Mouse (Mus musculus): ENCODE data around the gene Farsb. TPM values are rescaled to one million over a fixed set of nuclear protein-coding genes. Genes with fewer than 3 reads are reported as not detected.

The Farsb gene
- polyA plus RNA-seq, 1 experiment from 2014 or later: 140 TPM

DNA sequence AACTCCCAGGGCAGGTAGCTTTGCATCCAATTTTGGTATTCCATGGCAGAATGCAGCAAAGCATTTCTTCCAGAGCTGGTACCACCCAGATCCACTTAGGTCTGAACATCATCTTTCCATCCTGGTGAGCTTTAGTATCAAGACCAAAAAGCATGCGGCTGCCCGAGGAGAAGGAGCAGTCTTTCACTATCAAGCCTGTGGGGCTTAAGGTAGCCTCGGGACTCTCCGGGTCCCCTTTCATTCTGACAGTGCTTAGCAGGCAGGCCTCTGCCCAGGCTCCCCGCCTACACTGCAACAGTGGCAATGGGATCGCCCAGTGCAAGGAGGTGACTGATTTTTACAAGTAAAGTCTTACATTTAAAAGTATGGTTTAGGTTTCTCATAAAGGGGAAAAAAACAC lies 36.2 kb downstream of the Farsb start:
- no peak for DNase-seq (ENCODE audit: low spot score)
- Histone ChIP-seq H3K4me3 (no peak overlapping the region), H3K27me3 (ENCODE audit: low read depth, poor library complexity, severe bottlenecking) (no peaks in the 10 kb centered on the region), H3K9me3 (replicated peaks) (no peaks in the 10 kb centered on the region), H3K27ac (replicated peaks) (no peak overlapping the region), H3K4me1 (no peaks in the 10 kb centered on the region), H3K36me3 (peaks cover 78% of the 10 kb centered on the region)
- WGBS: 88% methylated on average over 6 of the region's 6 CpGs

DNA sequence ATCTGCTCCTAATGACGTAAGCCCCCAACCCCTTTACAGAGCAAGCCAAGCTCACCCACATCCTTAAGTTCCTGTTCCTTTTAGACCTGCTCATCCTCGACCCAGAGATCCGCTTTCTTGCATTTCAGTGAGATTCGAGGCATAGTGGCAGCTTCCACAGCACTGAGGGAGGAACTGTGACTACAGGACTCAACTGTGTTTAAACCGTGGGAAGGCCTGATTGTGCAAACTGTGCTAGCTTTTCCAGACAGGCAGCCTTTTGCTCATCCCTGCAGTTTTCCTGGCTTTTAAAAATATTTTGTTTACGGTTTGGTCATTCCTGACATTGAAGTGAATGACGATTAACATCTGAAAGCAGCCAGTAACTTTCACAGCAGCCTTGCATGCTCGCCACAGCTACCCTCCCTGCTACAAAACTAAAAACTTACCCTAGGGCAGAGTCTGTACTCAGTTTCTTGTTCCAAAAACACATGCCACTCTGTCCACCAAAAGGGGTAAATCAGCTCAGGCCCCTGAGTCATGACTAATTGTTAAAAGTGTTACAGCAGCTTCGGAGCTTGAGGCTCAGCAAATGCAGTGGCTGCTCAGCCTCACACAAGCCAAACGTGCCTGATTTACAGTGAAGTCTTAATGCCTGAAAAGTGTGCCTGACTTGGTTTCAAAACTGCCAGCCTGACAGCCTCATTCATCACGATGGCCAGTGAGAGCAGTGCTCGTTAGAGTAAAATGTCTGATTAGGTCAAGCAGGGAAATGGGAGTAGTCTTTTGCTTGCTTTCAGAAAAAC lies 37.4 kb downstream of the Farsb start:
- Histone ChIP-seq H3K36me3 (peaks cover 70% of the 10 kb centered on the region), H3K4me3 (no peak overlapping the region), H3K9me3 (replicated peaks) (no peaks in the 10 kb centered on the region), H3K27me3 (ENCODE audit: low read depth, poor library complexity, severe bottlenecking) (no peaks in the 10 kb centered on the region), H3K4me1 (no peaks in the 10 kb centered on the region), H3K27ac (replicated peaks) (no peak overlapping the region)
- no peak for DNase-seq (ENCODE audit: low spot score)
- WGBS: 86% methylated on average over 12 of the region's 12 CpGs

DNA sequence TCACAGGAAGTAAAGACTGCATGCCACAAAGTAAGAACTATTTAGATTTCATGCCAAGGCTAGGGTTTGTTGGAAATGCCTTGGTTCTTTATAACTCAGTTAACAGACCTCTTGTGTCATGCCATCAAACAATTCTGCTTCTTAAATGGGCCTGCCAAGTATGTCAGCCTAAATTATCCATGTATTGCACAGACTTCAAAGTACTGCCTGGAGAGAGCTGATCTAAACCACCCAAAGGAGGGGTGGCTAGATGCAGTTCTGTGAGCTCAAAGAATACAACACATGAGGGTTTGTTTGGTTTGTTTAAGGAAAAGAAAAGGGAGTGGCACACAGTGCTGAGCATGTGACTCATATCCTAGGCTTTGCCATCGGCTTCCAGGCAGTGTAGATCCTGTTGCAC lies 40.6 kb downstream of the Farsb start:
- no peak for DNase-seq (ENCODE audit: low spot score)
- H3K36me3 ChIP-seq: peaks cover 79% of the 10 kb centered on the region

DNA sequence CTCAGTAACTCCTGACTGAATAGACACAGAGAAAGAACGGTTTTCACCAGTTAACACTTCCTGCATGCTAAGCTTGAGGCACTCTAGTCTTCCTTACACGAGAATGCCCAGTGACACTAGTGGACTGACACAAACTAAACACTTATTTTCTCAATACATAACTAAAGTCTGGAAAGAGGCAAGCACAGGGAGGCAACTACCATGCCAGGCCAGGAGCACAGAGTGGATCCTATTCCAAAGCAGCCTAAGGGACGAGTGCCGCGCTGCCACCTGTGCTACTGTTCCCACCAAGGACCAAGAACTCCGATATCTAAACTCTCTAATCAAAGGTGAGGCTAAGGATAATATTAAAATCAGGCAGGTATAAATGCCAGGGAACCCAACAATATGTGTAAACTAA lies 42.0 kb downstream of the Farsb start:
- Histone ChIP-seq H3K27ac (replicated peaks) (no peak overlapping the region), H3K4me3 (no peak overlapping the region), H3K9me3 (replicated peaks) (no peaks in the 10 kb centered on the region), H3K27me3 (ENCODE audit: low read depth, poor library complexity, severe bottlenecking) (no peaks in the 10 kb centered on the region), H3K36me3 (peaks cover 77% of the 10 kb centered on the region), H3K4me1 (no peaks in the 10 kb centered on the region)
- WGBS: 95% methylated on average over 6 of the region's 6 CpGs
- no peak for DNase-seq (ENCODE audit: low spot score)

More for the DNA sequence above, 40.6 kb downstream of the Farsb start:
- H3K4me1 ChIP-seq: no peaks in the 10 kb centered on the region
- H3K27me3 ChIP-seq (ENCODE audit: low read depth, poor library complexity, severe bottlenecking): no peaks in the 10 kb centered on the region
- no peak overlapping the region for H3K4me3 ChIP-seq
- 90% methylated on average over 1 of the region's 1 CpGs for WGBS
- H3K27ac ChIP-seq (replicated peaks): no peak overlapping the region
- H3K9me3 ChIP-seq (replicated peaks): no peaks in the 10 kb centered on the region

DNA sequence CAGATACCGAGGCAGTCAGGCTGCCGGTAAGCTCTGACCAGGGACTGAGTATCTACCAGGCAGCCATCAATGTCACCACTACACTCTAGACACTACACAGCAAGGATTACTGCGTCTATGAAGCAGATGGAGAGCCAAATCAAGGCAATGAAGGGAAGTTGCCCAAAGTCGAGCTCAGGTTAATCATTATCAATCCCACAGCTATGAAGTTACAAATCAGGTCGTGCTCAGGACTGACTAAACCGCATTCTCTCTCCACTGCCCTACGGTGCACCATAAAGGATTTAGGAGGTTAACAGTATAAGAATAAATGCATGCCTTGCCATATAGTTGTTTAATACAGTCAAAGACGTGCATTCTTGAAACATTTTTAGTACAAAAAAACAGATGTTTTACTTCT lies 42.5 kb downstream of the Farsb start:
- WGBS: 93% methylated on average over 8 of the region's 8 CpGs
- Histone ChIP-seq H3K4me3 (no peak overlapping the region), H3K27ac (replicated peaks) (no peak overlapping the region), H3K27me3 (ENCODE audit: low read depth, poor library complexity, severe bottlenecking) (no peaks in the 10 kb centered on the region), H3K9me3 (replicated peaks) (no peaks in the 10 kb centered on the region), H3K4me1 (no peaks in the 10 kb centered on the region), H3K36me3 (peaks cover 77% of the 10 kb centered on the region)
- no peak for DNase-seq (ENCODE audit: low spot score)

DNA sequence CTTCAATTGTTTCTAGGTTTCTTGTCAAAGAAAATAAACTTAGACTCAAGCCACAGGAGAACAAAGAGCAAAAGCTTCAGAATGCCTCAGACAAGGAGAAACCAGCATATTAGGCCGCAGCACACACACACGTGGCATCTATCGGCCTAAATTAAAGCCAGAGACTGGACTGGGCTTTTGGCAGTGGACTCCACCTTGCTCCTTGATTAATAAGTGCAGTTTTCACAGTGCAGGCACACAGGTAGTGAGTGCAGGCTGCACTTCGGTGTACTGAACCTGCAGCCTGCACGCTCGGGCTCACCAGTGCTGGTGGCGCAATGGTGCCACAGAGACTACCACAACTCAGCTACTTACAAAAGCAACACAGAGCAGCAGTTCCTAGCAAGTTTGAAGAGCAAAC lies 45.6 kb downstream of the Farsb start:
- Histone ChIP-seq H3K27me3 (ENCODE audit: low read depth, poor library complexity, severe bottlenecking) (no peaks in the 10 kb centered on the region), H3K4me1 (no peaks in the 10 kb centered on the region), H3K36me3 (peaks cover 66% of the 10 kb centered on the region), H3K27ac (replicated peaks) (no peak overlapping the region), H3K9me3 (replicated peaks) (no peaks in the 10 kb centered on the region), H3K4me3 (no peak overlapping the region)
- no peak for DNase-seq (ENCODE audit: low spot score)
- 88% methylated on average over 7 of the region's 7 CpGs for WGBS

DNA sequence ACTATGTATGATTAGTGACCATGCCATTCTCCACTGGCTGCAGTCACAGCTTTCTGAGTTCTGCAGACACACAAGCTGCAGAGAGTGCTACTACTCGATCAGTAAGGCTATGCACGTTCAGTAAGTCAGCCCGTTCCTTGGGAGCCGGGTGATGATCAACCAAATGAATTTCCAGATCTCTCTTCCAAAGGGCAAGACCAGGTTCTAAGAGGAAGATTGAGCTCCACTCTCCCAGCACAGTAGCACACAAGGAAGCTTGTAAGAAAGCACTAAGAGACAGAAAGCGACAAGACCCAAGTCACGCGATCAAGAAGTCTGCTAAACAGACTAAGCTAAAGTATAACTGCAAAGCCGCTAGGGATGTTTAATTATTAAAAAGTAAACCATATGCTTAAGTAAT lies 48.0 kb downstream of the Farsb start:
- Histone ChIP-seq H3K36me3 (peaks cover 55% of the 10 kb centered on the region), H3K27ac (replicated peaks) (no peak overlapping the region), H3K4me1 (no peaks in the 10 kb centered on the region), H3K27me3 (ENCODE audit: low read depth, poor library complexity, severe bottlenecking) (no peaks in the 10 kb centered on the region), H3K9me3 (replicated peaks) (no peaks in the 10 kb centered on the region), H3K4me3 (no peak overlapping the region)
- WGBS: 91% methylated on average over 8 of the region's 8 CpGs
- DNase-seq (ENCODE audit: low spot score): no peak

DNA sequence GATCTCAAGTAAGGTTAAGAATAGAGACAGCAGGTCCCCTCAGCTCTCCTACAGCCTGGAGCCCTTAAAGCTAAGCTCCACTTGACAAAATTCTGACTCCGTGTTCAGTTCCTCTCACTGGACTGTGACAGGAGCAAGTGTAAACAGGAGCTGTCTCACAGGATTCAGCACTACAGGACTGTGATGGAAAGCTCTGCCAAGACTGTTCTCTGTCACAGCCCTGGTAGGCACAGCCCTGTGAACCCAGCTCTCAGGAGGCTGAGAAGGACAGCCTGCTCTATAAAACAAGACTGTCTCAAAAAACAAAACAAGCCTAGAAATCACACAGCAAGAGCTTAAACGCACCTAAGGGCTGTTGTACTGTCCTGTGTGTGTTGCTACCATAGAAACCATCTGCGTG lies 51.5 kb downstream of the Farsb start:
- Histone ChIP-seq H3K4me1 (0 out of 2 replicates have a peak, but pooled peaks cover under 1% of the 10 kb centered on the region), H3K36me3 (peaks cover 28% of the 10 kb centered on the region), H3K9me3 (replicated peaks) (no peaks in the 10 kb centered on the region), H3K27ac (replicated peaks) (no peak overlapping the region), H3K27me3 (ENCODE audit: low read depth, poor library complexity, severe bottlenecking) (no peaks in the 10 kb centered on the region), H3K4me3 (no peak overlapping the region)
- no peak for DNase-seq (ENCODE audit: low spot score)
- 87% methylated on average over 3 of the region's 3 CpGs for WGBS

DNA sequence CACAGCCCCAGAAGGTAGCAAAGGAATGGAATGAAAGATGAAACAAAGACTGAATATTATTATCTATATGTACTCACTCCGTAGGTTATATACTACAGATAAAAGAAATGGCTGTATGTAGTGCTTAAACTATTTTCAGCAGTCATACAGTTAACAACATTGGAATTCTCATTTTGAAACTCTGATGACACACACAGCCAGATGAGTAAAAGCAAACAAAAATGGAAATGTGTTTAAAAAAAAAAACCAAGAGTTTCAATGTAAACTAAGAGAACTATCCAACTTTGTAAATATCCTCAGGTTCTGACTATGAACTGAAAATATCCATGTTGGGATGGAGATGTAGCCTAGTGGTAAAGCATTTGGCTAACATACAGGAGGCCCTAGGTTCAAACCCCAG lies 52.3 kb downstream of the Farsb start:
- Histone ChIP-seq H3K9me3 (replicated peaks) (no peaks in the 10 kb centered on the region), H3K4me1 (peaks cover 8% of the 10 kb centered on the region; the same call in 1 of the 2 replicates), H3K4me3 (no peak overlapping the region), H3K36me3 (peaks cover 24% of the 10 kb centered on the region), H3K27me3 (ENCODE audit: low read depth, poor library complexity, severe bottlenecking) (no peaks in the 10 kb centered on the region), H3K27ac (replicated peaks) (no peak overlapping the region)
- 93% methylated on average over 1 of the region's 1 CpGs for WGBS
- DNase-seq (ENCODE audit: low spot score): no peak

DNA sequence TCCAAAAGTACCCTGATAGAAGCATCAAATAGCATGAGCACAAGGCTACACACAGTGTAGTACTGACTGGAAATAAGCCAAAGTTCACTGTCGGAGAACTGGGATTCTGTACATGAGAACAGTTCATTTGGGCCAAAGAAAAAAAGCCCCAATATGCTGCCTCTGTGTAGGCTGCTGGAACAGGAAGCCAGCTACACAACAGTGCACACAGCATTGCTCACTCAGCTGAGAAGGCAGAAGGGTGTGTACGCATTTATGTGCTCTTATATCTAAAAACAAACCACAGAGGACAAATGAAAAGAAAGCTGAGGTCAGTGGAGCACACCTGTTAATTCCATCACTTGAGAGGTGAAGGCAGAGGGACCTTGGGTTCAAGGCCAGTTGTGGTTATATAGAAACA lies 52.7 kb downstream of the Farsb start:
- Histone ChIP-seq H3K27ac (replicated peaks) (no peak overlapping the region), H3K4me1 (peaks cover 12% of the 10 kb centered on the region; the same call in 1 of the 2 replicates), H3K36me3 (peaks cover 20% of the 10 kb centered on the region), H3K9me3 (replicated peaks) (no peaks in the 10 kb centered on the region), H3K4me3 (no peak overlapping the region), H3K27me3 (ENCODE audit: low read depth, poor library complexity, severe bottlenecking) (no peaks in the 10 kb centered on the region)
- DNase-seq (ENCODE audit: low spot score): no peak
- 91% methylated on average over 2 of the region's 2 CpGs for WGBS

DNA sequence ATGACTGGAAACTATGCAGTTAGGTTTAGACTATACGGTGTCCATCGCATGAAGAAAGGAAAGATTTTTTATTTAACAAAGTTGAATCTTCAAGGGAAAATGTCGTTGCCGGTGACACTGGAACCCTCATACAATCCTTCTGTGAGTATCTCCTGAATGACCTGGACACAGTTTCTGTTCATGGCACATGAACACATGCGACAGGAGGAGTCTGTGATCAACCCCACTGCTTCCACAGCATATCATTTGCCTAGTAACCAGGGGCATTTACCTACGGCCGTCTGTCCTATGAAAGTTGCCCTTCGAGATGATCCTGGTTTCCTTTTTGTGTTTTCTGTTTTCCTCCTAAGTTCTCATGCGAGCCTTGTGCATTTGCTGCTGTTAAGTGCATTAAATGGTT lies 55.2 kb downstream of the Farsb start:
- H3K27me3 ChIP-seq (ENCODE audit: low read depth, poor library complexity, severe bottlenecking): no peaks in the 10 kb centered on the region; the same call in 1 of the 2 replicates
- H3K9me3 ChIP-seq (replicated peaks): no peaks in the 10 kb centered on the region
- H3K36me3 ChIP-seq: peaks cover 7% of the 10 kb centered on the region; the same call in 1 of the 2 replicates
- H3K4me1 ChIP-seq: peaks cover 35% of the 10 kb centered on the region
- no peak for DNase-seq (ENCODE audit: low spot score)
- H3K27ac ChIP-seq (replicated peaks): no peak overlapping the region
- WGBS: 93% methylated on average over 9 of the region's 9 CpGs
- no peak overlapping the region for H3K4me3 ChIP-seq

DNA sequence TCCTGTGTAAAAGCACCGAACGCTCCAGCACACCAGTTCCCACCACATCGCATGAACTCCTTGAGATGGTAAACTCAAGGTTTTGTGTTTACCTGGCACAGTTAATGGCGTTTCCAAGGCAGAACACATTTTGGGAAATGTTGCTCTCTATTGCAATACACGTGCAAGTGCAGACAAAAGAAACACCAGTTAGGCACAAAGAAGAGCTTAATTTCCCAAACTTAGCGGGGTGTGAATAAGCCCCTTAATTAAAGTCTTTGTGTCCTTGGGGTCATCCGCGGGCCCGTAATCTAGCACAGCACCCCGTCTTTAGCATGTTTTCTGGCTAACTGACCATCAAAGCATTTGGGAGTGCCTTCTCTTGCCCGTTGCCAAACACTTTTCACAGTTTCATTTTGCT lies 59.8 kb downstream of the Farsb start:
- Histone ChIP-seq H3K4me1 (peaks cover 62% of the 10 kb centered on the region), H3K9me3 (replicated peaks) (no peaks in the 10 kb centered on the region), H3K27ac (replicated peaks) (no peak overlapping the region; the same call in 1 of the 2 replicates), H3K4me3 (peak overlapping the region; percentile 9; the same call in 1 of the 2 replicates), H3K36me3 (peaks cover 12% of the 10 kb centered on the region), H3K27me3 (ENCODE audit: low read depth, poor library complexity, severe bottlenecking) (no peaks in the 10 kb centered on the region; the same call in 1 of the 2 replicates)
- DNase-seq (ENCODE audit: low spot score): peak; percentile 28
- WGBS: 24% methylated on average over 11 of the region's 11 CpGs

DNA sequence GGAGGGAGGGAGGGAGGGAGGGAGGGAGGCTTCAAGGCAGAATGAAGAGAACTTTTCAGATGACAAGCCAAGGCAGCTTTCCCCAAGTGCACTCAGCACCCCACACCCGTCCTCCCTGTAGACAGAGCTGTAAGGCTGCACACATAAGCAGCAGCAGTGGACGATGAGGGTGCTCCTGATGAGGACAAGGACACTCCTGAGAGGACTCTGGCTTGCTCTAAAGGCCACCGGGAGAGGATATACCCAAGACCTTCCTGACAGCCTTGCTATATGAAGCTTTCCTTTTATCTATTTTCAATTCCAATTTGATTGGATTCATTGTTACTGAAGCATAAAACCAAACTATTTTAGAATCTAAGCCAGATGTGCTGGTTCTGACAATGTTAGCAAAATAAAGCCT lies 61.9 kb downstream of the Farsb start:
- peaks cover 78% of the 10 kb centered on the region for H3K4me1 ChIP-seq
- 48% methylated on average over 3 of the region's 3 CpGs for WGBS
- H3K27me3 ChIP-seq (ENCODE audit: low read depth, poor library complexity, severe bottlenecking): no peaks in the 10 kb centered on the region; the same call in 1 of the 2 replicates
- peaks cover 8% of the 10 kb centered on the region; the same call in 1 of the 2 replicates for H3K36me3 ChIP-seq
- H3K9me3 ChIP-seq (replicated peaks): no peaks in the 10 kb centered on the region
- no peak for DNase-seq (ENCODE audit: low spot score)
- H3K4me3 ChIP-seq: no peak overlapping the region
- H3K27ac ChIP-seq (replicated peaks): no peak overlapping the region; the same call in 1 of the 2 replicates

All from midbrain, embryonic 10.5 days (tissue).